Mouse (Mus musculus) layer of hippocampus, adult 9-10 months (tissue): Measurements from ENCODE around the gene Grap.
A peak's percentile ranks its signal among the peaks of the same experiment; 100 is the strongest.
"Not testable (repeated sequence)": the region's sequence is repeated elsewhere in the genome, so short reads cannot be mapped to it uniquely, and the experiment has no call there.

ENCODE experiments used
- DNase-seq: peaks from one replicate; pipeline ENCODE4 v3.0.0; 2022; ENCODE audit warnings: low spot score

Grap gene

DNA sequence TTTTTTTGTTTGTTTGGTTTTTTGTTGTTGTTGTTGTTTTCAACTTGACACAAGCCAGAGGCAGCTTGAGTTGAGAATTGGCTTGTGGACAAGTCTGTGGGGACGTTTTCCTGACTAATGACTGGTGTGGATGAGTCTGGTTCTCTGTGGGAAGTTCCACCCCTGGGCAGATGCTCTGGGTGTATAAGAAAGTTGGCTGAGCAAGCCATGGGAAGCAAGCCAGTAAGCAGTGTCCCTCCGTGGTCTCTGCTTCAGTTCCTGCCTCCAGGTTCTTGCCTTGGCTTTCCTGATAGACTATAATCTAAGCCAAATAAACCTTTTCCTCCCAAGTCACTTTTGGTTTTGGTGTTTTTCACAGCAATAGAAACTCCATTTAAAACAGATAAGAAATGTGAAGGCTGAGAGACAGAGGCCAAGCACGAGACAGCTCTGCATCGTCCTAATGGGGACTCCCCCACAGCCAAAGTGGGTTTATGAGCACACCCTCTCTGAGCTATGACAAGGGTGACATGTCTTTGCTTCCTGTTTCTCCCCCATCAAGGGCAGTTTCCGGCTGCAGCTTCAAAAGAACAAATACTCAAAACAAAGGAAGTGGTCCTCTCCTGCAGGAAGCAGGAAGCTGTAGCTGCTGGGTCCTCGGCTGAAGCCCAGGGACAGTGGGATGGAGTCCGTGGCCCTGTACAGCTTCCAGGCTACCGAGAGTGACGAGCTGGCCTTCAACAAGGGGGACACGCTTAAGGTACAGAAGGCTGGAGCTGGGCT lies at the start of gene Grap:
Grap (plus strand) TSS at position 580 of the 762 bp plus-strand sequence.
- DNase-seq = no peak

DNA sequence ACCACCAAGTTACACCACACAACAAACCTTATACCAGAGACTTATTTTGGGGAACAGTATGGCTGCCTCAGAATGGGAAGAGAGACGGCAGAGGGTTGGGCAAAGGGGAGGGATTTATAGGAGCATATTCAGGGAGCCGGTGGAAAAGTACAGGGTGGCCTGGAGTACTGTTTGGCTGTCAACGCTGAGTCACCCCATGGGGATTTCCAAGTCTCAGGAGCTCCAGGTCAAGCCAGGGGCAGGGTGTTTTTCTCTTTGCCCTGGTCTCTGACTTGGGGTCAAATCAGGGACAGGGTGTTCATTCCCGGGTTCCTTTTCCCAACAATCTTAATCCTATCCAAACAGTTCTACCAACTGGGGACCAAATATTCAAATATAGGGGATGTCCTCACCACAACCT lies 45.0 kb upstream of the Grap start:
- DNase-seq = no peak

DNA sequence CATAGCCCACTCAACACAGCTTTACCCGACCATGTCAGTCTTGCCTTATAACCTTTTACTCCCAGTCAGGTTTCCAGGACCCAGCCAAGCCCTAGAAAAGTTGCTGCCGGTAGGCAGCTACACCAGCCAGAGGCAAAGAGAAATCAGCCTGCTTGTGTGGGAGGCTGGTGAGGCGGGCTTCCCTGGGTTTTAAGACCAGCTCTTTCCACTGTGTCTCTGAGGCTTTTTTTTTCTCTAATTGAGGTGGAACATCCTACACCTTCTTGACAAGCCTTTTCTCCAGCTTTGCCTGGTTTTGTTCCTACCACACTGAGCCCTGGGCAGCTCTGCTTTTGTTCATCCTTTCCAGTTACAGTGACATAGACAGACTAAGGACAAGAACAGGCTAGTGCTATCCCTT lies 41.9 kb upstream of the Grap start:
- no peak for DNase-seq

DNA sequence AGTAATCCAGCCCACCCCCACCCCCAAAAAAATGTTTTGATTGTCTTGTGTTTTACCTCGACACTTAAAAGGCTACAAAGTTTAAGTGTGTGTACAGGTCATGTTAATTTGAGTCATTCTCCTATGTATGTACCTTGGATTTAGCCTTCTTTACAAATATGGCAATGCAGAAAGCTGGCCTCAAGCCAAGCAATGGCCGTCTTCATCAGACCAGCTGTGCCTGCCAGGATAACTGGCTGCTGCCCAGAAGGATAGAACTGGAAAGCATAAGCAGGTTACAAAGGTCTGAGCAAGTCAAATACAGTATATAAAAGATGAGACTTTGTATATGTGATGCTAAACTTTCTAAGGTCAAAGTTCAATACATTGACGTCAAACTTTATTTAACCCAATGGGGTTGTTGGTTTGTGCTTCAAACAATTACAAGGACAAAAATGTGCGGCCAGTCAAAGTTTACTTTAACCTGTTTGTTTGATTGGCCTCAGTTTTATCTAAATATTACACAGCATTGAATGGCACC lies 40.9 kb upstream of the Grap start:
- no peak for DNase-seq

DNA sequence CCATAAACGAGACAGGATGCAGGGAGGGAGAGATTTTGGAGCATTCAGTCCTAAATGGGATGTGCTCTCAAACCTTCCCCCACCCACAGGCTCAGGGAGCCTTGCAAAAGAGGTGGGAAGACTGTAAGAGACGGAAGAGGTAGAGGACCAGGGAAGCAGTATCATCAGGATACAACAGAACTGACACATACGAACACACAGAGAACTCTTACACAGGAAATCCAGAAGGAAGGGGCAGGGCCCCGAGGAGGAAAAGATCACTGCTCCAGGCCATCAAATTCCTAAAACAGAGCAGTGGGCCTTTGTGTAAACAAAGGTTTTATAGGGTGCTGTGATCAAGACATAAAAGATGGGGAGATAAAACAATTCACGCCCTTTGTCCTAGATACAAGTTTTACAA lies 38.7 kb upstream of the Grap start:
- no peak for DNase-seq

DNA sequence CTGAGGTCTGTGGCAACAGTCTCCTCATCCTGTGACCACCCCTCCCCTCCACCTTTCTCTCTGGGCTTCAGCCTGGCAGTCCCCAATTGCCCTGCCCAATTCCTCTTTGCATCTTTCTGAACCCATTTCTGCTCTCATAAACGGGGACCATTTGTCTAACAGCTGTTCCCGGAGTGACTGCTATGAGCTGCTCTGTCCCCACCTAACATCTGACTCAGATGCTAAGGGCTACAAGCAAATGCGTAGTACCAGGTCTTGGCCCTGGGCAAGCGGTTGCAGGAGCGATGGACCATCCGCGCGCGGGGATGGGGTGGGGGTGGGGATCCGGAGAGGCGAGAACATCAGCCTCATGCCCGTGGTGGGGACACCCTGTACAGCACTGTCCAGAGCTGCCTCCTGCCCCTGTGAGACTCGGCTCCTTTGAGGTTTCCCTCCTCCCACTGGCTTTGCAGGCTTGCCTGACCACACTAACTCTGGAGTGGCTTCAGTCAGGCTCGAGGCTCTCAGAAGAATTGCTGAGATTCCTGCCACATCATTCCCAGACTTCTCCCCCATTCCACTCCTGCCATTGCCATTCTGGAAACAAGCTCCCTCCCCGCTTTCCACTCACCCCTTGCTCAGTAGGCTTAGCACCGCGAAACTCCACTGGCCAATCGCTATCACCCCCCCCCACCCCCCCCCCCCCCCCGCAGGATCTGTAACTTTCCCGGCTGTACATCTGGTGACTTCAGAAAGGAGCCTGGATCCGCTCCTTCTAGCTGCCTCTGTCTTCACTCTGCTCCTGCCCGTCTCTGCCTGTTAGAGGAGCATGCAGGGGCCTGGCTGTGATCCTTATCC lies 37.2 kb upstream of the Grap start:
- DNase-seq = no peak

DNA sequence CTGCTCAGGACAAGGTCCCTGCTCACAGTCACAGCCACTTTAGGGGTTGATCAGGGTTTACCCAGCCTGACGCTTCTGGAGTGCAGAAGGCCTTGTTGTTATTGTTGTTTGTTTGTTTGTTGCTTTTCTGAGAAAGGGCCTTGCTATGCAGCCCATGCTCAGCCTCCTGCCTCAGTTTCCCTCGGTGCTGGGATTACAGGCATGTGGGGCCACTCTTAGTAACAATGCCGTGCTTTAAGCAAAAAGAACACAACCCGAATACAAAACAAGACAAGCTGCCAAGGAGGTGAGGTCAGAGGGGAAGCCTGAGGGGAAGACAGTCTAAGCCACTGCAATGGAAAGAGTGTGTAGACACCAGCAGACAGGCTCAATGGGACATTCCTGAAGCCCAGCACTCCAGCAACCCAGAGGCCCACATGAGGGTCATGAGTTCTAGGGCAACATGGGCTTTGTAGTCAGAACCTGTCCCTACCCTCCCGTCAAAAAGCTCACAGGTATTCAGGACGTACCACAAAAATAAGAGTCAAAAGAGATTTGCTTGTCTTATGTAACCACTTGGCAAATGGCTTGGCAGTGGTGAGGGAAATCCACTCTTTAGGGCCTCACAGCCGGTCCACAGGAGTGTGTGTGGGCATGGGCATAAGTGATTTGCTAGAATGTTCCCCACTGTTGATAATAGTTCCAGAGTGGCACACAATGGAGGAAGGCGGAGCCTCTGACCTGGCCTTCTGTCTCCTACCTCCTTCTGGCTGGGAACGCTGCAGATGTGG lies 36.4 kb upstream of the Grap start:
- DNase-seq = no peak

DNA sequence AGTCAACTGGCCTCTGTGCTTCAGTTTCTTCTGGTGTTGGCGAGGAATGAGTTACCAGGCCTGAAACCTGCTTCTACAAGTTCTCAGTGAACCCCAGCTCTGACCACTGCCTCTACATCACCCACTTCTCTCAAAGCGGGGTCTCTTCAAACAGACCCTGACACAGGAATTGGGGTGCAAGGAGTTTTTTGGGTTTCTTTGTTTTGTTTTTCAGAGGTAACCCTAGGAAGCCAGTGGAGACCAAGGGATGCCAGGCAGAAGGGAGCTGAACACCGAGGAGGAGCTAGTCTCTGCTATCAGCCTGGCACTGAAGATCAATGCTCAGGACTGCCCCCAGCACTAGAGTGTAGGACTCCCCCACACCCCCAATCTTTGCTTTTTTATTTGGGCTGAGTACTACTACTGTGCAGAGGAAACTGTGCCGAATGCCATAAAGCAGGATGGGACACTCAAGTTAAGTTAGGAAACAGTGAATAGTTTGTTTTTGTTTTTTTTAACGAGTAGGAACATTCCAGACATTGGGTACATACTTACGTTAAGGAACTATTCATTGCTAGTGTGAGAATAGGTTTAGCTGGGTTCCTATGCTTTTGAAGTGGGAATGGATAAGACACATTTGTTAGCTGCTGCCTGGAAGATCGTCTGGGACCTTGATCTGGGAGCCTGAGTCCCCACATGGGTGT lies 35.6 kb upstream of the Grap start:
- no peak for DNase-seq

DNA sequence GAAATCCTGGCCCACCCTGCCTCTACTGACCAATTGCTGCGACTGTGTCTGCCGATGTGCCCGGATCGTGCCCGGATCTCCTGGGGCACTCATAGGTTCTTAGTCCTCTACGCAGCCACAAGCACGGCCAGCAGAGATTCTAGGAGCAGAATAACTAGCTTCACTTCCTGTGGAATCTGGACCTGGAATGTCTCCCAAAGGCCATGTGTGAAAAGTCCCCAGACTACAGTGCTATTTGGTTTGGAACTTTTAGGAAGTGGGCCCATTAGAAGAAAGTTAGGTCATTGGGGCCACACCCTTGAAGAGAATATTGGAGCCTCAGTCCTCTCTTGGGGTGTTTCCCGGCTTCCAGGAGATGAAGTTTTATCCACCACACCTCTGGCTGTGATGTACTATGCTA lies 34.9 kb upstream of the Grap start:
- no peak for DNase-seq

DNA sequence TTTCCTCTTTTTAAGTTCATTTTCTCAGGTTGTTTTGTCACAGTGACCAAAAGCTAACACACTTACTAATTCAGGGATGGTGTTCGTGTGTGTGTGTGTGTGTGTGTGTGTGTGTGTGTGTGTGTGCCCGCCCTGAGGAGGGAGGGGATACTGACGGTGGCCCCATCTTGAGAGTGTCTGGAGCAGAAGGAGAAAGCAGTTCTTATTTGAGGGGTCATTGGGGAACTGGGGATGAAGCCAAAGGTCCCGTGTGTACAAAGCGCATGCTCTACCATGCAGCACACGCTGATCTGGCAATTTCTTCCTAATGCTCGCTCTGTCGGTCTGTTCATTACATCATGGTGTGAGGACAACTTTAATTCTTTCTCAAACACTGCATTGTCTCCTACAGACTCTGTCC lies 34.5 kb upstream of the Grap start:
- DNase-seq = no peak

DNA sequence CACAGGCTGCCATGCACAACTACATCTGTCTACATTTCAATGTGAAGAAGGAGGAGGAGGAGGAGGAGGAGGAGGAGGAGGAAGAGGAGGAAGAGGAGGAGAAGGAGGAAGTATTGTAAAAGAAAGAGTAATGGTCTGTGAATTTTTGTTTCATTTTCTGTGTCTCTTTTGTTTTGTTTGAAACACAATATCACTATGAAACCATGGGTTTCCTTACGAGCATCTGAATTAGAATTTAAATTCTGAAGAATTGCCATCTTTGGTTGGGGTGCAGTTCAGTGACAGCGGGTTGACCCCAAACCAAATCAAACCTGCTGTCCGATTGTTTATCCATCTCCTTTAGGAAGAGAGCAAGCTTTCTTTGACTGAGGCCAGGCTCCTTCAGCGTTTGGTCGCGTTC lies 33.7 kb upstream of the Grap start:
- no peak for DNase-seq

DNA sequence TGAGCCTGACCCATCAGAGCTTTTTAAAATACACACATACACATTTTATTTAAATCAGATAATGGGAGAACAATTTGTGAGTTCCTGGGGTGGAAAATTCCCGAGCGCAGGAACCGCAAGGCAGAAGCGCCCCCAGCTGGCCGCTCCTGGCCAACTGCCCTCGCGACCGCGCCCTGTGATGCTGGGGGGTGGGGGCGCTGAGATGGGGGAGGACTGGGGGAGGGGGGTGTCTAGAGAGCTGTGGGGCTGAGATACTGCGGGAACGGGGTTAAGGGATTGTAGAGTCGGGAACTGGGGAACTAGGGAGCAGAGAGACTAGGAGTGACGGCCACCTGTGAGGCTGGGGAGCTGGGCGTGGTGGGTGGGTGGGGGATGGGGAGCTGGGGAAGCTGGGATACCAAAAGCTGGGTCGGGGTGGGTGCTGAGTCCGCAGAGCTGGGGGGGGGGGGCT lies 33.2 kb upstream of the Grap start:
- DNase-seq = no peak

DNA sequence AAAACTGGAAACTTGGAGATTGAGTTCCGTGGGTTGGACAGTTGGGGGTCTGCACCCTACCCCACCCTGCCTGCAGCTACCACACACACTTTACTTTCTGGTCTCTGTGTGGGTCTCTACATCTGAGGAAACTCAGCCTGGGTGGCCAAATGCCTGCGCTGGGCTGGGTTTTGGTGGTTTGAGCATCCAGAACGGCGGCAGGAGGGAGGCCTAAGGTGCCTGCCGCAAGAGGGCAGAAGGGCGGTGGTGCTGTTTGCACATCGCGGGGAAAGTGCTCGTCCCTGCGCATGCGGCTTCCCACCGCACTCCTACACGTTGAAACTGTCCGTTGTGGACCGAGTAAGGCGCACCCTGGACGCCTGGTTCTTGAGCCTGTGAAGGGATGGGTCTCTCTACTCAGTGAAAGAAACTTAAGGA lies 32.8 kb upstream of the Grap start:
- peak; percentile 63 for DNase-seq

DNA sequence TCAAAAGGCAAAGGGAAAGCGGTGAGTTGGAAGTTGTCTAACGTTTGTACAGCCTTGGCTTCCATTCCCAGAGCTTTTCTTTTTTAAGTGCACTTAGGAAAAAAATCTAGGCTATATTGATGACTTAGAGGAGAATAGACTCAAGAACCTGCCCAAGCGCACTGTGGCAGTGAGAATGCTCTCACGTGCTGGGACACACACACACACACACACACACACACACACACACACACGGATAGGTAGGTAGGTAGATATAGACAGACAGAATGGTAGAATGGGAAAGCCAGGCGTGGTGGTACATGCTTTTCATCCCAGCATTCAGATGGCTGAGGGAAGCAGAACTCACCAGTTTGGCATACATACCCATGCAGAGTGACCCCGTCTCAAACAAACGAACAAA lies 32.3 kb upstream of the Grap start:
- no peak for DNase-seq

DNA sequence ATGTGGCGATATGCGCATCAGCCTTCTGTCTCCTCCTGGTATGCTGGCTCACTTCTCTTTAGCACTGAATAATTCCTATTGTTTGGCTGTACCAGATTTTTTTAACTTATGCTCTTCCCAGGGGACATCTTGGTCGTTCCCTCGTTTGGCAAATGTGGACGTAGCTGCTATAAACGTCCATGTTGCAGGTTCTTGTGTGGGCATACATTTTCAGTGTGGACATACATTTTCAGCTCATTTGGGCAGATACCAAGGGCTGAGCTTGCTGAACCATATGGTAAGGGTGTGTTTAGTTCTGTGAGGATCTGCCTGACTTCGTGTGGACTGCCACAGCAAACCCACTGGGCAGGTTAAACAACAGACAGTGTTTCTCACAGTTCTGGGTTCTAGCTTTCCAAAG lies 27.9 kb upstream of the Grap start:
- DNase-seq = no peak

DNA sequence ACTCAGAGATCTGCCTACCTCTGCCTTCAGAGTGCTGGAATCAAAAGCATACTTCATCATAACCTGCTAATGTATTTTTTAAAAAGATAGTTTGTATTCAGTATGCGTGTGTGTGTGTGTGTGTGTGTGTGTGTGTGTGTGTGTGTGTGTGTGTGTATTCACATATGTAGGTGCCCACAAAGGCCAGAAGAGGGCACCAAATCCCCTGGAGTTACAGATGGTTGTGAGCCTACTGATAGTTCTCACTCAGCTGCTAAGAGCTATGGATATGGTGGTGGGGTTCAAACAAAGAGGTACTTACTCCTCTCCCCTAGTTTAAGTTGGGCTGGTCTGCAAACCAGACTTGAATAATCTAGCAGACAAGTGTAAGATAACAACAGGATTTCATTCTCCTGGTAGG lies 26.6 kb upstream of the Grap start:
- no peak for DNase-seq

DNA sequence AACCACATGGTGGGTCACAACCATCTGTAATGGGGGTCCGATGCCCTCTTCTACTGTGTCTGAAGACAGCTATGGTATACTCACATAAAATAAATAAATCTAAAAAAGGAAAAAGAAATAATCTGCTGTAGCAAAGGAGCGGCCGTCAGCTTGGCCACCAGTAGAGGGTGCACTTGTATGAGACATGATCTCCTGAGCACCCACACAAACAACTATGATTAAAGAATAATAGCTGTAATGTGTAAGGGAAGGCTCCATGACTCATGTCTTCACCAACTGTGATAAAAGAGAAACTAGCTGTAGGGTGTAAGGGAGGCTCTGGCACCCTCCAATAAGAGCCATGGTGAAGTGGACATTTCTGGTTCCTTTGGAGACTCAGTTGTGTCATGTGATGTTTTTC lies 23.4 kb upstream of the Grap start:
- no peak for DNase-seq

DNA sequence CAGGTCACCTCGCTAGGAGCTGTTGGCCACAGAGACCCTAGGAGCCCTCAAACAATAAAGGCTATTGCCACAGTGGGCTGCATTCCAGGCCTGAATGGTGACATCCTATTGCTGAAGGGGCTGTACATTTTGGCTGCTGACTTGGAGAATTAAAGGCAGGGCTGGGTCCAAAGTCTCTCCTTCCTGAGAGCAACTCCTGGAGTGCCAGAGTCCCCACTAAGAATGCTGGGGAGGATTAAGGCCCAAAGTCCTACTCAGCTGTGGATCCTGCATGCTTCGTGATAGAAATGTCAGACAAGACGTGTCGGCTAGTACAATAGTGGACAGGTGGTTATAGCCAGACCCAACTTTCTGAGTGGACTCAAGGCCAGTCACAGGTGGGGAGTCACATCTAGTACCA lies 16.8 kb upstream of the Grap start:
- not testable (repeated sequence) for DNase-seq

DNA sequence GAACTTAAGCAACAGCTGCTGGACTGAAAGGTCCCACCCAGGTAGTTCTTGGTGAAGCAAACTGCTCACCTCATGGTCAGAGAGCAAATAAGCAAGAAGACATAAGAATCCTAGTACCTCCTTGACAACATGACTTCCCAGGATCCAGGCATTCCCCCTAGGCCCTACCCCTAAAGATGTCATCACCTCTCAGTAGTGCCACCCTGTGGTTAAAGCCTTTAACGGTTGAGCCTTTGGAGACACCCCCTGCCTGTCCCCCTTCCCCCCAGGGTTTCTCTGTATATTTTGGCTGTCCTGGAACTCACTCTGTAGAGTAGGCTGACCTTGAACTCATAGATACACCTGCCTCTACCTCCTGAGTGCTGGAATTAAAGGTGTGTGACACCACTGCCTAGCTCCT lies 15.7 kb upstream of the Grap start:
- DNase-seq = no peak

DNA sequence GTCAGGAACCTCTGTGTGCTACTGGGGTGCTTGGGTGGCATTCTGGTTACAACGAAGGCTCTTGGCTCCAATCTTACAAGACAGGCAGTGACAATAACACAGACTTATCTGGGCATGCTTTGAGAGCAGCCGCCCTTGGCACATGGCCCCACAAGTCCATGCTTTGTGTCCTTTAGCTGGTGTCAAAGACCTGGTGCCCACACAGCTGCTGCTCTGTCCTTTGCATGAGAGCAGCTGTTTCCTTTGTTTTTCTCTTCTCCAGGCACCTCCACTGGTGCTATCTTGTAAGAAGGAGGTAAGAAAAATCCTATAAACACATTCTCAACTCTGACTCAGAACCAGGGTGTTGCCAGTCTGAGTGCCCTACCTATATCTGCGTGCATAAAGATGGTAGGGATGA lies 15.2 kb upstream of the Grap start:
- no peak for DNase-seq

DNA sequence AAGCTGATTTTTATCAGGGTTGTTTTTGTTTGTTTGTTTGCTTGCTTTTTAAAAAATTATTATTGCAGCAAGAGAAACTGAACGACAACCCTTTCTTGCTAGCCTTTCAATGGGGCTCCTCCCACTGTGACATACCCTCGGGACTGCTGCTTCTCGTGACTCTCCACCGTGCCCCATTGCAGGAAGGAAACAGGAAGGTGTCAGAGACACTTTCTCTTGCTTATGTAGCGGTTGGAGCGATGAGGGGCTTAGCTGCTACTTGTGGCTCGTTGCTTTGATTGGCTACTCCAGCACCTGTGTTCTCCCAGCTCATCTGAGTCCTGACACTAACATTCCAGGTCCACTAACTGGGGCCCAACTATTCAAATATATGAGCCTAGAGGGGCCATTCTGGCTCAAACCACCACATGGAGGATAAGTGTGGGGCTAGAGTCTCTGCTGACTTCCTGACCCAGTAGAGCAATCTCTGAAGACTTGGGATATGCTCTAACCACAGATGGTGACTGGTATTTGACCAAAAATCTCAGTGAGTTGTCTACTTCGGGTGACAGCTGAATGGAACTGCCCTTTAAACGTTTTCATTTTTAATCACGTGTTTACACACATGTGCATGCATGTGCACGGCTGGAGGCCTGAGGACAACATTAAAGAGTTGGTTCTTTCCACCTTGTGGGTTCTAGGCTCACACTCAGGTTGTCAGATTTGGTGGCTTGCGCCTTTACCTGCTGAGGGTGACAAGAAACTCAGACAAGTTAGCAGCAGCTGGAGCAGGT lies 14.1 kb upstream of the Grap start:
- DNase-seq = no peak
